Mouse (Mus musculus): ENCODE results near the gene Zfp654.

GRCm38 (mm10) chr16:64836709-64837108 lies 14.7 kb downstream of the Zfp654 start:
- TF ChIP-seq GATA1 (IDR thresholded peaks at IDR 0.05; ENCODE audit: low read length) = no peak
- TF ChIP-seq TAL1 (IDR thresholded peaks at IDR 0.05; ENCODE audit: low read length) = no peak

Measured in erythroblast, embryonic 14.5 days (primary cell).